Mouse (Mus musculus): ENCODE measurements at regions not wholly inside any gene's neighbourhood (a gene's known extent, or its start where the extent isn't known, plus 50 kb on each side); places are given as distances from the start of the nearest gene placed in this dataset.

- no peak for TF ChIP-seq GATA1 (IDR thresholded peaks at IDR 0.05; ENCODE audit: low read length)
- TF ChIP-seq TAL1 (IDR thresholded peaks at IDR 0.05; ENCODE audit: low read length), result no peak
Observed at GRCm38 (mm10) chr7:137841044-137841443, 403.6 kb downstream of the Glrx3 start.
